Mouse (Mus musculus): ENCODE measurements around the gene Xirp1. TPM values are rescaled to one million over a fixed set of nuclear protein-coding genes. Genes with fewer than 3 reads are reported as not detected.

Xirp1 gene
- polyA plus RNA-seq, 1 experiment from 2014 or later: 0.44 TPM

DNA sequence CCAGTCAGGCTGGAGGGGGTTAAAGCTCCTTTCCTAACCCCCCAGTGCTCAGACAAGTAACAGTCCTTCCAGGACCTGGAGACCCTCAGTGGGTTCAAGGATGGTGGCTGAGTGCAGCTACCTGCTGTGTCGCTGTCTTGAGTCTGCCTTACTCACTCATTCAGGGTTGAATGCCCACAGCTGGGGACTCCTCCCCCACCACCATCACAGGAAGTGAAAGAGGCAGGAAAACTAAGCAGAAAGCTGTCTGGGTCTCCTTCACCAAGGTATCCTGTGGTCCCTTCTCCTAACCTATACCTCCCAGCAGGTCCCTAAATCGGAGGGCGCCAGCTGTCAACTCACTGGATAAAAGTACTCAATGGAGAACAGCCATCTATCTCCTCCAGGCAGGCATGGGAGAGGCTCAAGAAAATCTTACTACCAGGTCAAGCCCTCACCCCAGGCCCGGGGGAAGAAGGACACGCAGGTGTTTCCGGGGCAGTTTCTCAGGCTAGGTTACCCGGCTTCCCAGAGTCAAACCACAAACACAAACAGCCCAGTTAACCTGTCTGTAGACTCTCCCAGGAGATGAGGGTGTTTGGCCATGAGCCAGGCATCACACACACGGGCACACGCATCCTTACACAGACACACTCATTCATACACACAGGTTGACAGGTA is 45.1 kb downstream of the Xirp1 start:
- ATAC-seq (ENCODE audit: insufficient number of reproducible peaks, insufficient read depth, low FRiP score, low TSS enrichment, low read depth): no peak
- Histone ChIP-seq H3K9me3 (no peaks in the 10 kb centered on the region), H3K4me3 (replicated peaks) (no peak overlapping the region), H3K27ac (peak overlapping the region; percentile 62; the same call in 1 of the 2 replicates), H3K4me2 (no peak overlapping the region; the same call in 1 of the 2 replicates), H3K4me1 (replicated peaks) (peaks cover 66% of the 10 kb centered on the region), H3K27me3 (peaks cover 5% of the 10 kb centered on the region; the same call in 1 of the 2 replicates), H3K36me3 (peaks cover 18% of the 10 kb centered on the region), H3K9ac (replicated peaks) (no peak overlapping the region)
- 53% methylated on average over 9 of the region's 9 CpGs for WGBS

DNA sequence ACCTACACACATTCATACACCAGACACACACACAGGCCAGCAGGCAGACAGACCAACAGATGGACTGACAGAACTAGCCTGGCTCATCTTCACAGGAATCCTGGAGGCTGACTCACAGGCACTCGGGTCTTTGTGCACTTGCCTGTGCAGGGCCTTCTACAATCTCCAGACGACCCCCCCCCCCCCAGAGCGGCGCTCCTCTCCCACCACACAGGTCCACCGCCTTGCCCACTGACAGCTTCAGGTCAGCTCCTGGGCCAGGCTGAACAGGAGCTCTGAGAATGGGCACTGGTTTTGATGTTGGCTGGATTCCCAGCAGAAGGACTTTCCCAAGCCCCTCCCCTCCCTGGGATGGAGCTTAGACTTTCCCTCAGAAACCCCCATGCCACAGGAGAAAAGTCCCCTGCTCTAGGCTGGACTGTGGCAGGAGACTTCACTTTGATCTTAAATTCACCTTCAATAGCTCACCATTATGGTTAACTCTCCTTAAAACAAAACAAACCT is 45.8 kb downstream of the Xirp1 start:
- H3K9me3 ChIP-seq: no peaks in the 10 kb centered on the region
- H3K9ac ChIP-seq (replicated peaks): 0 out of 2 replicates have a peak overlapping the region, but pooled peaks have one; percentile 8
- no peaks in the 10 kb centered on the region for H3K27me3 ChIP-seq
- H3K36me3 ChIP-seq: peaks cover 25% of the 10 kb centered on the region
- ATAC-seq (ENCODE audit: insufficient number of reproducible peaks, insufficient read depth, low FRiP score, low TSS enrichment, low read depth): no peak
- peaks cover 60% of the 10 kb centered on the region for H3K4me1 ChIP-seq (replicated peaks)
- WGBS: 66% methylated on average over 4 of the region's 5 CpGs
- H3K4me3 ChIP-seq (replicated peaks): no peak overlapping the region
- no peak overlapping the region for H3K4me2 ChIP-seq
- peak overlapping the region; percentile 62; the same call in 1 of the 2 replicates for H3K27ac ChIP-seq

- H3K27me3 ChIP-seq: no peaks in the 10 kb centered on the region
- H3K27ac ChIP-seq: 0 out of 2 replicates have a peak overlapping the region, but pooled peaks have one; percentile 41
- H3K9ac ChIP-seq (replicated peaks): 0 out of 2 replicates have a peak overlapping the region, but pooled peaks have one; percentile 8
- H3K4me1 ChIP-seq (replicated peaks): peaks cover 54% of the 10 kb centered on the region
- H3K9me3 ChIP-seq: no peaks in the 10 kb centered on the region
- H3K4me3 ChIP-seq (replicated peaks): no peak overlapping the region
- H3K36me3 ChIP-seq: peaks cover 31% of the 10 kb centered on the region
- H3K4me2 ChIP-seq: peak overlapping the region; percentile 15; the same call in 1 of the 2 replicates
- no peak for ATAC-seq (ENCODE audit: insufficient number of reproducible peaks, insufficient read depth, low FRiP score, low TSS enrichment, low read depth)
- WGBS: 37% methylated on average over 17 of the region's 17 CpGs
Measured at GRCm38 (mm10) chr9:119976704-119977556, 46.5 kb downstream of the Xirp1 start.

GRCm38 (mm10) chr9:119975286-119975685 is 48.1 kb downstream of the Xirp1 start:
- no peaks in the 10 kb centered on the region for H3K27me3 ChIP-seq
- no peaks in the 10 kb centered on the region for H3K9me3 ChIP-seq
- no peak overlapping the region for H3K4me2 ChIP-seq
- no peak overlapping the region for H3K9ac ChIP-seq (replicated peaks)
- H3K4me1 ChIP-seq (replicated peaks): peaks cover 44% of the 10 kb centered on the region
- ATAC-seq (ENCODE audit: insufficient number of reproducible peaks, insufficient read depth, low FRiP score, low TSS enrichment, low read depth): no peak
- no peak overlapping the region for H3K27ac ChIP-seq
- no peak overlapping the region for H3K4me3 ChIP-seq (replicated peaks)
- peaks cover 41% of the 10 kb centered on the region for H3K36me3 ChIP-seq
- 92% methylated on average over 4 of the region's 4 CpGs for WGBS

GRCm38 (mm10) chr9:119974609-119975008 is 48.8 kb downstream of the Xirp1 start:
- Histone ChIP-seq H3K4me1 (replicated peaks) (peaks cover 42% of the 10 kb centered on the region), H3K36me3 (peaks cover 41% of the 10 kb centered on the region), H3K27me3 (no peaks in the 10 kb centered on the region), H3K4me3 (replicated peaks) (no peak overlapping the region), H3K4me2 (no peak overlapping the region), H3K9me3 (no peaks in the 10 kb centered on the region), H3K27ac (no peak overlapping the region), H3K9ac (replicated peaks) (no peak overlapping the region)
- ATAC-seq (ENCODE audit: insufficient number of reproducible peaks, insufficient read depth, low FRiP score, low TSS enrichment, low read depth): no peak
- WGBS: 86% methylated on average over 5 of the region's 5 CpGs

GRCm38 (mm10) chr9:119973869-119974520 is 49.4 kb downstream of the Xirp1 start:
- H3K9ac ChIP-seq (replicated peaks): no peak overlapping the region
- ATAC-seq (ENCODE audit: insufficient number of reproducible peaks, insufficient read depth, low FRiP score, low TSS enrichment, low read depth): no peak
- H3K4me3 ChIP-seq (replicated peaks): no peak overlapping the region
- WGBS: 87% methylated on average over 27 of the region's 27 CpGs
- no peak overlapping the region for H3K4me2 ChIP-seq
- no peaks in the 10 kb centered on the region for H3K27me3 ChIP-seq
- peaks cover 38% of the 10 kb centered on the region for H3K4me1 ChIP-seq (replicated peaks)
- no peak overlapping the region for H3K27ac ChIP-seq
- no peaks in the 10 kb centered on the region for H3K9me3 ChIP-seq
- peaks cover 41% of the 10 kb centered on the region for H3K36me3 ChIP-seq

DNA sequence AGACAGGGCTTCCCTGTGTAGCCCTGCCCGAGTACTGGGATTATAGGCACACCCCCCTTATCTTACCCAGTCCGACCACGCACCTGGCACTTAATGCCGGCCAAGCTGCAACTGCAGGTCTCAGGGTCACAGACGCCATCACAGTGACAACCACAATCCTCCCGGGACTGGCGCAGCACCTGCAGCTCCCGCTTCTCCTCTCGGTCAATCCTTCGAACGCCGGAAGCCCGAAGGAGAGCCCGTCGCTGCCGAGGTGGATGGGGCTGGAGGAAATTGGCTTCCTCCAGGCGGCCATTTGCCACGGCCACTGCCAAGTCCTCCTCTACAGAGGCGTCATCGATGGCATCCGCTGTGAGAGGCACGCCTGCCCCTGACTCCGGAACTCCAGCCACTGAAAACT is 50.1 kb downstream of the Xirp1 start:
- no peak for ATAC-seq (ENCODE audit: insufficient number of reproducible peaks, insufficient read depth, low FRiP score, low TSS enrichment, low read depth)
- peaks cover 41% of the 10 kb centered on the region for H3K36me3 ChIP-seq
- no peak overlapping the region for H3K27ac ChIP-seq
- H3K4me3 ChIP-seq (replicated peaks): no peak overlapping the region
- no peaks in the 10 kb centered on the region for H3K9me3 ChIP-seq
- no peaks in the 10 kb centered on the region for H3K27me3 ChIP-seq
- WGBS: 91% methylated on average over 23 of the region's 23 CpGs
- no peak overlapping the region for H3K9ac ChIP-seq (replicated peaks)
- no peak overlapping the region for H3K4me2 ChIP-seq
- peaks cover 31% of the 10 kb centered on the region for H3K4me1 ChIP-seq (replicated peaks)

- no peak overlapping the region for H3K4me3 ChIP-seq (replicated peaks)
- peaks cover 24% of the 10 kb centered on the region for H3K4me1 ChIP-seq (replicated peaks)
- H3K9ac ChIP-seq (replicated peaks): no peak overlapping the region
- 91% methylated on average over 12 of the region's 12 CpGs for WGBS
- H3K4me2 ChIP-seq: no peak overlapping the region
- H3K27ac ChIP-seq: no peak overlapping the region
- H3K36me3 ChIP-seq: peaks cover 41% of the 10 kb centered on the region
- ATAC-seq (ENCODE audit: insufficient number of reproducible peaks, insufficient read depth, low FRiP score, low TSS enrichment, low read depth): no peak
- no peaks in the 10 kb centered on the region for H3K27me3 ChIP-seq
- no peaks in the 10 kb centered on the region for H3K9me3 ChIP-seq
Measured at GRCm38 (mm10) chr9:119972582-119972981, 50.8 kb downstream of the Xirp1 start.

DNA sequence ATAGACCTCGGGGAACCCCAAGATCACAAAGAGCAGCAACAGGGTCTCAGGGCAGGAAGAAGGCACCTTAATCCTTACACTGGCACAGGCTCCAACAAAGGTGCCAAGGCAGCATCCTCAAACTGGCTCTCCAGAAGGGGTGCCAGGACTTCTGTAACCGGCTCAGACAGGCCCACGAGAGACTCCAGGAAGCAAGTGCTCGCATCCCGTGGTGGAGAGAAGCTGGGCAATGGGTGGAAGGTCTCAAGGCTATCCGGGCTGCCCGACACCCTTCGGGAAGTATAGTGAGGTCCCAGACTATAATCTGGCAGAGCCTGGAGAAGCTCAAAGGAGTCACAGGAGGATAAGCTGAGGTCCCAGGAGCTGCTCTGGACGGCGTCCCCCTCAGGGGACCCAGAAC is 51.2 kb downstream of the Xirp1 start:
- Histone ChIP-seq H3K4me2 (no peak overlapping the region), H3K36me3 (peaks cover 41% of the 10 kb centered on the region), H3K27ac (no peak overlapping the region), H3K9ac (replicated peaks) (no peak overlapping the region), H3K4me3 (replicated peaks) (no peak overlapping the region), H3K9me3 (no peaks in the 10 kb centered on the region), H3K27me3 (no peaks in the 10 kb centered on the region), H3K4me1 (replicated peaks) (peaks cover 20% of the 10 kb centered on the region)
- 90% methylated on average over 10 of the region's 10 CpGs for WGBS
- no peak for ATAC-seq (ENCODE audit: insufficient number of reproducible peaks, insufficient read depth, low FRiP score, low TSS enrichment, low read depth)

DNA sequence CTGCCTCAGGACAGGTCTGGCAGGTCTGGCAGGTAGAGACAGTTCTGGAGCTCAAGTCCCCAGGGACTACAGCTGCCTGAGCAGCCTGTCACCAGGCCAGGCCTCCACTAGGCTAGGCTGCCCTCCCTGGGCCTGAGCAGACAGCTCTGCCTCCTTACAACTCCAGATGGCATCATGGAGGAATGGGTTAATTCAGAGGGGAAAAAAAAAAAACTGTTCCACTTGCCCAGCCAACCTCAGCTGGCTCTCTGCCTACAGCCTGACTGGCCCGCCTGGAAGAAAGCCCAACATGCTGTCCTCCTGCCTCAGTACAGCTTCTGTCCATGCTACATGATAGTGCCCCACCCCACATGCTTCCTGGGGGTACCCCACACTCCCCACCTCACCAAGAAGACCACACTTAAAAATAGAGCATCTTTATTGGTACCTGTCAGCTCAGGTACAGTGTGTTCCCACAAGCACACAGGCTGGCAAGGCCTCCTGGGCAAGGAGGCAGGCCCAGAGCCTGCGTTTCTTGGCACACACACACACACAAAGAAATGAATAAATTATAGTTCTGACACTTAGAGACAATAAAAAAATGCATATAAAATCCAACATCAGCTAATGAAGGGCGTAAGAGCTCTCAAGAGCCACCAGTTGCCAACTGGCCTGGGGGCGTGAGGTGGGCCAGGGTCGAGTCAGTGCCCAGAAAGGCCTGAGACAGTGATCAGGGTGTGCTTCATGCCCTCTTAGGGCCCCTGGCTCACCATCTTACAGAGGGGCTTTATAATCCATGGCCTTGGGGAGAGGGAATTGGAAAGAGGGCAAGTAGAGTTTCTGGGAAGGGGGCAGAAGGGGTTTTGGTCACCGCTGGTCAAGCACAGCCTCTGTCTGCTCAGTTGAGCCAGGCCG is 52.4 kb downstream of the Xirp1 start:
- 77% methylated on average over 7 of the region's 7 CpGs for WGBS
- no peak overlapping the region for H3K9ac ChIP-seq (replicated peaks)

More for the DNA sequence above, 52.4 kb downstream of the Xirp1 start:
- H3K4me3 ChIP-seq (replicated peaks): no peak overlapping the region
- H3K36me3 ChIP-seq: peaks cover 41% of the 10 kb centered on the region
- H3K4me2 ChIP-seq: no peak overlapping the region
- no peaks in the 10 kb centered on the region for H3K9me3 ChIP-seq
- no peak for ATAC-seq (ENCODE audit: insufficient number of reproducible peaks, insufficient read depth, low FRiP score, low TSS enrichment, low read depth)
- H3K27me3 ChIP-seq: no peaks in the 10 kb centered on the region
- peaks cover 10% of the 10 kb centered on the region for H3K4me1 ChIP-seq (replicated peaks)
- H3K27ac ChIP-seq: no peak overlapping the region

All from limb, embryonic 12.5 days (tissue).